Mouse (Mus musculus) urinary bladder, adult 2 months (tissue): ENCODE data around the gene Kif2a. TPM values are rescaled to one million over a fixed set of nuclear protein-coding genes. Genes with fewer than 3 reads are reported as not detected.
"Not testable (repeated sequence)": the region's sequence is repeated elsewhere in the genome, so short reads cannot be mapped to it uniquely, and the experiment has no call there.

Experiments
- DNase-seq: peaks from one replicate; pipeline ENCODE4 v3.0.0; 2022; ENCODE audit warnings: low spot score
- polyA plus RNA-seq: library from polyadenylated mRNA; depleted of rRNA; stranded (reverse); fragments of >200 nt; gene quantifications from 2 replicates; pipeline ENCODE4 v1.2.3, GENCODE M21; 2012; rRNA removed

Kif2a gene
- polyA plus RNA-seq, 1 experiment = 8.0 TPM

DNA sequence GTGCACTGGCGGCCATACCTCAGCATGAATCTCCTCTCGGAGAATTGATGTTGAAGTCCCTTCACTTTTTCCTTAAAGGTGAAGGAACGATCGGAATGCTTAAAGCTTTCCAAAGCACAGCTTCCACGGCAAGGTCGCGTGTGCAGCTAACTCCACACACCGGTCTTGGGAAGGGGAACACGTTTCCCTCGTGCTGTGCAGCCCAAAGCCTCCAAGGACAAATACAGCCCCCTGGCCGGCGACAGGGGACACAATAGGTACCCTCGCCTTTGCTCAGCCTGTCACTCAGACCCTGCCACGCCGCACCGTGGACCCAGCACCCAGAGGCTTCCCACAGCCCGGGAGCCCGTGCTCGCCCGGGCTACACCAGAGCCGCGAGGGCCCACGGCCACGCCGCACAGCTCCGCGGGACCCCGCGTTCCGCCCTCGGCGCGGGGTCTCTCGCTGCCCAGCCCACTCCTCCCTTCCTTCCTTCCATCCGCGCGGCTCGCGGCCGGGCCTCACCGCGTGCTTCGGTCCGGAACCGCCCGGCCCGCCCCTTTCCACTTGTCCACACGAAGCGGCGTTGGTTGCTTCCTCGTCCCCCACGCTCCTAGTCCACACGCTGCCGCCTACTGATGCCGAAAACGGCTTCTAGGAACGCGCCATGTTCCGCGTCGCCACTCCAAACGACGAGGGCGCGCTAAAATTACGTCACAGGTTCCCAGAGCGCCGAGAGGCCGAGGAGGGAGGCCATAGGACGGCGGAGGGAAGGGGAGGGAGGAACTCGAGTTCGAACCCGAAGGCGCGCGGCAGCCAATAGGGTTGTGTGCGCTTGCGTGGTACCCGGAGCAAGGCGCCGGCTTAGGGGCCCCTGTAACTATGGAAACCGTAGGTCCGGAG lies 85.4 kb downstream of the Kif2a start, which contains the start of gene Ipo11:
TSS of gene Ipo11 (minus strand) at position 703 of the 882 bp plus-strand sequence.
- peak; percentile 67 for DNase-seq

GRCm38 (mm10) chr13:106935871-106936255 lies 86.1 kb downstream of the Kif2a start:
- DNase-seq = no peak

GRCm38 (mm10) chr13:106929201-106929600 lies 92.7 kb downstream of the Kif2a start:
- no peak for DNase-seq

- no peak for DNase-seq
Measured at GRCm38 (mm10) chr13:106928296-106928695, 93.6 kb downstream of the Kif2a start.

- not testable (repeated sequence) for DNase-seq
Measured at GRCm38 (mm10) chr13:106925921-106926320, 96.0 kb downstream of the Kif2a start.

DNA sequence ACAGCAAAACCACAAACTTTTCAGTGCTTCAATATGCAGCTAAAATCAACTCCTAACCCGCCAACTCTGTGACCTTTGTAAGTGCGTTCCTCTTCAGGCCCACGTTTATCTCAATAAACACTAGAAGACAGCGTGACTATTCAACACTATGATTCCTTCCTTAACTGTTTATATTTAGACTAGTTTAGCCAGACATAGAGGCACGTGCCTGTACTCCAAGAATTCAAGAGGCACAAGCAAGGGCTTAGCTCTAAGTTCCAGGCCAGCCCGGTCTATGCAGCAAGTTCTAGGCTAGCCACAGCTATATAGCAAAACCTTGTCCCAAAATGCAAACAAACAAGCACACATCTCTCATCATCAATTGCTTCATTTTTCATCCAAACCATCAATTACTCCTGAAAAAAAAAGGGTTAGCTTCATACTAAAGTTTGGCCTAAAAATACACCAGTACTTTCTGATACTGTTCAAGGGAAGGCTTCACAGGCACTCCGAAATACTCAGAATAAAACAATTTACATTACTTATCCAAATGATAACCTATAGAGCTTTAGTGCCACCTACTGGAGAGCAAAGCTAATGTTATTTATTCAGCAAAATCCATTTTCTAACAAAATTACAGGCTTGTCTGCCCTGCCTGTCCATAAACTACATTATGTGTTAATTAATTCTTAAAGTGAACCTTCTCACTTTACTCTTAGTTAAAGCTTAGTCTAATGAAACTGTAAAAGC lies 103.4 kb downstream of the Kif2a start:
- no peak for DNase-seq

DNA sequence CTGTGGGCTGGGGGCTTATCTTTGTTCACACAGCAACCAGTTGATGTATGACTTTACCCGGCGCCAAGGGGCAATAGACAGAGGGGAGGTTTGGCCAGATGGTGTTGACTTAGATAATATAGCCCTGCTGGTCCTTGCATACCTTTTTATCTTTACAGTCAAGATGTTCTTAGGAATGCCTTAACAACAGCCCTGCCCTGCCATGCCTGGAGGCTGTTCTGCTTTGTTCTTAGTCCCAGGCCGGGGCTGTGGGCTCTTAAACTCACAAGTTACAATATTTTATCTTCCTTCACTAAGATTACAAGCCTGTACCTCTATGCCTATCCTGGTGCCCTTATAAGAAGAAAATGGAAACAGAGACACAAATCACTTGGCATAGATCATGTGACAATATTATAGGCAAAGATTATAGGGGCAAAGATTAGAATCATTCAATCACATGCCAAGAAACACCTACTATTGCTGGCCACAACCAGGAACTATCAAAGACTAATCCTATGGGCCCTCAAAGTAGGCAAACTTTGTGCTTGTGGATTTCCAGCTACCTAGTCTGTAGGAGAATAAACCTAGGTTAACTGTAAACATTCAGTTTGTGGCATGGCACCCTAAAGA lies 108.7 kb downstream of the Kif2a start:
- DNase-seq = no peak

- no peak for DNase-seq
Measured at GRCm38 (mm10) chr13:106910096-106910495, 111.8 kb downstream of the Kif2a start.

Other genes starting within 250 kb of the Kif2a start
- gene Ipo11, start 85.2 kb downstream of the Kif2a start, polyA plus RNA-seq = 14.4 and 15.7 TPM in 2 replicates
- 13.3 and 19.3 TPM in 2 replicates for gene Dimt1, start 75.0 kb downstream of the Kif2a start, polyA plus RNA-seq